7 mouse cellular contexts compared by ENCODE assay signal in the genomic region with DNA sequence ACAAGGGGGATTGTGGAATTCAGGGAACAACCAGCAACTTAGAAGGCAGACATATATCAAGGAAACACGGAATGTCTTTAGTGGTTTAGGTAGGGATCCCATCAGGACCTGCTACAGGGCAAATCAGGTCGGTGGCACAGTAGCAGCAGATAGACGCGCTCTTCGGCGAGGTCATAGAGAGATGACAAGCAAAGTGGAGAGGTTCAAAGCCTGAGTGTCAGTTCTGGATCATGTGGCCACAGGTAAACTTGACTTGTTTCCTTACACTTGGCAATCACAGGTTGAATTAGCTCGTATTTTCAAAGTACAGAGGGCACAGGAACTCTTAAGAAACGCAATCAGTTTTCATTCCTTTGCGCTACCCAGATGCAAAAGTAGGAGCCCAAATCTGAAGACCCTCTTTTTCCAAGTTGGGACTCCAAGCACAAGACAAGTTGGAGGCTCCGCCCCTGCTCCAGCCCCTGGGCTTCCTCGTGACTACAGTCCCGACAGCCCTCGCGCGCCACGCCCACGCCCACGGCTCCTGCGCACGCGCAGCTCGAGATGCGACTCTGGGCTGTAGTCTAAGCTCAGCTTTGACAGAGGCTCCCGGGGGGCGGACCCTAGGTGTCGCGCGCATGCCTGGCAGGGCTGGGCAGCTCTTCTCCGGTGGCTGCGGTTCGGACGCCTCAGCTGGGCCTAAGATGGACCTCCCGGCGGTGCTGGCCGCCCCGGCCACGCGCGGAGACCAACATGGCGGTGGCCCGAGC. TPM values are rescaled to one million over a fixed set of nuclear protein-coding genes. Genes with fewer than 3 reads are reported as not detected.
A peak's percentile ranks its signal among the peaks of the same experiment; 100 is the strongest.
DNase-seq lines count a peak whose midpoint lies in the region; ATAC-seq lines count a peak whose summit lies in the region.

A gene (plus strand): TSS at position 517 of the 749 bp plus-strand sequence.

- H3K27ac ChIP-seq in embryonic facial prominence, embryonic 11.5 days (replicated peaks; ENCODE audit: low read depth, low read length): no peak within 1 kb of the TSS; the same call in 1 of the 2 replicates
- peak within 1 kb of the TSS; percentile 88 for H3K27ac ChIP-seq in limb, embryonic 10.5 days
- peak within 1 kb of the TSS; percentile 83 for H3K27ac ChIP-seq in midbrain, embryonic 13.5 days

- no peaks in the 10 kb centered on the region for H3K27me3 ChIP-seq in embryonic facial prominence, embryonic 11.5 days (ENCODE audit: control insufficient read depth, insufficient read depth, low read length)
- H3K27me3 ChIP-seq in limb, embryonic 10.5 days (ENCODE audit: low read depth, poor library complexity, severe bottlenecking): no peaks in the 10 kb centered on the region
- H3K27me3 ChIP-seq in midbrain, embryonic 13.5 days: no peaks in the 10 kb centered on the region

- H3K36me3 ChIP-seq in embryonic facial prominence, embryonic 11.5 days (replicated peaks; ENCODE audit: control insufficient read depth, insufficient read depth, low read depth, low read length): peaks cover 6% of the 10 kb centered on the region
- peaks cover 18% of the 10 kb centered on the region for H3K36me3 ChIP-seq in limb, embryonic 10.5 days
- peaks cover 16% of the 10 kb centered on the region for H3K36me3 ChIP-seq in midbrain, embryonic 13.5 days

- 6% methylated on average over 41 of the region's 41 CpGs for WGBS in embryonic facial prominence, embryonic 11.5 days
- WGBS in limb, embryonic 10.5 days: 8% methylated on average over 37 of the region's 41 CpGs
- 6% methylated on average over 41 of the region's 41 CpGs for whole genome bisulfite sequencing in midbrain, embryonic 13.5 days

- peak within 1 kb of the TSS; percentile 79 for H3K9ac ChIP-seq in embryonic facial prominence, embryonic 11.5 days (replicated peaks; ENCODE audit: low read length)
- peak within 1 kb of the TSS; percentile 88 for H3K9ac ChIP-seq in midbrain, embryonic 13.5 days (replicated peaks)

- no peaks in the 10 kb centered on the region for H3K9me3 ChIP-seq in embryonic facial prominence, embryonic 11.5 days (replicated peaks; ENCODE audit: control insufficient read depth, low read length)
- H3K9me3 ChIP-seq in limb, embryonic 10.5 days (replicated peaks): no peaks in the 10 kb centered on the region
- H3K9me3 ChIP-seq in midbrain, embryonic 13.5 days: no peaks in the 10 kb centered on the region

- no peaks in the 10 kb centered on the region for H3K4me1 ChIP-seq in embryonic facial prominence, embryonic 11.5 days (ENCODE audit: control insufficient read depth, insufficient read depth, low read length)
- peaks cover 27% of the 10 kb centered on the region for H3K4me1 ChIP-seq in limb, embryonic 10.5 days
- peaks cover 33% of the 10 kb centered on the region for H3K4me1 ChIP-seq in midbrain, embryonic 13.5 days (replicated peaks)

- peak; percentile 100 for DNase-seq in adrenal gland, postnatal 14 days
- DNase-seq in embryonic facial prominence, embryonic 11.5 days (ENCODE audit: low spot score): peak; percentile 98
- peak; percentile 99 for DNase-seq in kidney, adult 11 months
- peak; percentile 98 for DNase-seq in limb, embryonic 10.5 days (ENCODE audit: low spot score)
- DNase-seq in spleen, adult 12 weeks (ENCODE audit: low spot score): peak; percentile 88

- peak; percentile 95 for ATAC-seq in embryonic facial prominence, embryonic 11.5 days (replicated peaks; ENCODE audit: insufficient number of reproducible peaks, low FRiP score, low TSS enrichment, low read depth)
- ATAC-seq in granulocyte monocyte progenitor cell, adult 5-6 weeks (replicated peaks; ENCODE audit: poor library complexity, severe bottlenecking): peak; percentile 95
- peak; percentile 98 for ATAC-seq in midbrain, embryonic 13.5 days

- peak within 1 kb of the TSS; percentile 92 for H3K4me3 ChIP-seq in embryonic facial prominence, embryonic 11.5 days (ENCODE audit: low read depth, low read length)
- H3K4me3 ChIP-seq in limb, embryonic 10.5 days: peak within 1 kb of the TSS; percentile 86
- peak within 1 kb of the TSS; percentile 95 for H3K4me3 ChIP-seq in midbrain, embryonic 13.5 days (replicated peaks)

- peak within 1 kb of the TSS; percentile 99 for H3K4me2 ChIP-seq in embryonic facial prominence, embryonic 11.5 days (ENCODE audit: low read depth, low read length)
- H3K4me2 ChIP-seq in midbrain, embryonic 13.5 days (replicated peaks): peak within 1 kb of the TSS; percentile 98

RNA-seq across cellular contexts. Expression of the gene that starts here (rescaled TPM):
- 20.0 and 20.2 TPM in 2 replicates for total RNA-seq in adrenal gland, postnatal 14 days (2021)
- polyA plus RNA-seq in embryonic facial prominence, embryonic 11.5 days (2014; fragmentation: Nextera tagmentation; extraction: Ambion mirVana): 7.6 and 10.7 TPM in 2 replicates
- total RNA-seq in granulocyte monocyte progenitor cell, adult 5-6 weeks (2014; fragmentation: Nextera tagmentation): 13.3 and 14.0 TPM in 2 replicates
- total RNA-seq in granulocyte monocyte progenitor cell, adult 5-6 weeks (2017): 11.5 and 12.6 TPM in 2 replicates
- polyA plus RNA-seq in limb, embryonic 10.5 days (2016; fragmentation: Nextera tagmentation; extraction: Ambion mirVana): 6.1 and 6.4 TPM in 2 replicates
- polyA plus RNA-seq in midbrain, embryonic 13.5 days (2015; fragmentation: Nextera tagmentation; extraction: Ambion mirVana): 11.0 TPM in 2 replicates
